Mouse (Mus musculus): ENCODE results near the gene Bcar3. TPM values are rescaled to one million over a fixed set of nuclear protein-coding genes. Genes with fewer than 3 reads are reported as not detected.

Gene Bcar3
- polyA plus RNA-seq, 1 experiment from 2014 or later, result 5.2 TPM

- Histone ChIP-seq H3K4me1 (no peaks in the 10 kb centered on the region), H3K36me3 (peaks cover 94% of the 10 kb centered on the region), H3K27me3 (ENCODE audit: low read depth, poor library complexity, severe bottlenecking) (no peaks in the 10 kb centered on the region), H3K27ac (no peak overlapping the region), H3K9me3 (replicated peaks) (no peaks in the 10 kb centered on the region), H3K4me3 (no peak overlapping the region)
- DNase-seq (ENCODE audit: low spot score), result no peak
- 84% methylated on average over 17 of the region's 17 CpGs for WGBS
Observed at GRCm38 (mm10) chr3:122539961-122540690, 246.2 kb downstream of the Bcar3 start.

GRCm38 (mm10) chr3:122540918-122541317 is 247.0 kb downstream of the Bcar3 start:
- Histone ChIP-seq H3K4me1 (no peaks in the 10 kb centered on the region), H3K27ac (no peak overlapping the region), H3K36me3 (peaks cover 100% of the 10 kb centered on the region), H3K27me3 (ENCODE audit: low read depth, poor library complexity, severe bottlenecking) (no peaks in the 10 kb centered on the region), H3K9me3 (replicated peaks) (no peaks in the 10 kb centered on the region), H3K4me3 (no peak overlapping the region)
- no peak for DNase-seq (ENCODE audit: low spot score)
- 88% methylated on average over 4 of the region's 4 CpGs for WGBS

- no peak for DNase-seq (ENCODE audit: low spot score)
- no peaks in the 10 kb centered on the region for H3K9me3 ChIP-seq (replicated peaks)
- H3K4me1 ChIP-seq, result no peaks in the 10 kb centered on the region
- H3K27me3 ChIP-seq (ENCODE audit: low read depth, poor library complexity, severe bottlenecking), result no peaks in the 10 kb centered on the region
- no peak overlapping the region for H3K27ac ChIP-seq
- H3K36me3 ChIP-seq, result peaks cover 95% of the 10 kb centered on the region
- WGBS, result 96% methylated on average over 2 of the region's 2 CpGs
- no peak overlapping the region for H3K4me3 ChIP-seq
Observed at GRCm38 (mm10) chr3:122545346-122545745, 251.4 kb downstream of the Bcar3 start.

- Histone ChIP-seq H3K4me1 (no peaks in the 10 kb centered on the region), H3K36me3 (peaks cover 78% of the 10 kb centered on the region), H3K4me3 (no peak overlapping the region), H3K27me3 (ENCODE audit: low read depth, poor library complexity, severe bottlenecking) (no peaks in the 10 kb centered on the region), H3K27ac (no peak overlapping the region), H3K9me3 (replicated peaks) (no peaks in the 10 kb centered on the region)
- DNase-seq (ENCODE audit: low spot score), result no peak
- 90% methylated on average over 4 of the region's 4 CpGs for WGBS
Observed at GRCm38 (mm10) chr3:122547469-122547868, 253.5 kb downstream of the Bcar3 start.

GRCm38 (mm10) chr3:122551174-122551573 is 257.2 kb downstream of the Bcar3 start:
- Histone ChIP-seq H3K4me1 (no peaks in the 10 kb centered on the region), H3K27ac (no peak overlapping the region), H3K36me3 (peaks cover 46% of the 10 kb centered on the region), H3K4me3 (no peak overlapping the region), H3K27me3 (ENCODE audit: low read depth, poor library complexity, severe bottlenecking) (no peaks in the 10 kb centered on the region), H3K9me3 (replicated peaks) (no peaks in the 10 kb centered on the region)
- no peak for DNase-seq (ENCODE audit: low spot score)
- WGBS, result 96% methylated on average over 3 of the region's 3 CpGs

GRCm38 (mm10) chr3:122557766-122558165 is 263.8 kb downstream of the Bcar3 start:
- Histone ChIP-seq H3K4me3 (no peak overlapping the region), H3K36me3 (peaks cover 56% of the 10 kb centered on the region), H3K27me3 (ENCODE audit: low read depth, poor library complexity, severe bottlenecking) (no peaks in the 10 kb centered on the region), H3K27ac (no peak overlapping the region), H3K4me1 (no peaks in the 10 kb centered on the region), H3K9me3 (replicated peaks) (no peaks in the 10 kb centered on the region)
- 85% methylated on average over 2 of the region's 2 CpGs for WGBS
- no peak for DNase-seq (ENCODE audit: low spot score)

GRCm38 (mm10) chr3:122565285-122565684 is 271.3 kb downstream of the Bcar3 start:
- H3K27ac ChIP-seq, result no peak overlapping the region
- no peaks in the 10 kb centered on the region for H3K27me3 ChIP-seq (ENCODE audit: low read depth, poor library complexity, severe bottlenecking)
- WGBS, result 17% methylated on average over 7 of the region's 7 CpGs
- no peaks in the 10 kb centered on the region for H3K9me3 ChIP-seq (replicated peaks)
- no peaks in the 10 kb centered on the region for H3K4me1 ChIP-seq
- H3K36me3 ChIP-seq, result peaks cover 72% of the 10 kb centered on the region
- DNase-seq (ENCODE audit: low spot score), result no peak
- no peak overlapping the region for H3K4me3 ChIP-seq

- H3K36me3 ChIP-seq, result peaks cover 64% of the 10 kb centered on the region
- 82% methylated on average over 3 of the region's 3 CpGs for WGBS
- no peaks in the 10 kb centered on the region for H3K27me3 ChIP-seq (ENCODE audit: low read depth, poor library complexity, severe bottlenecking)
- no peaks in the 10 kb centered on the region for H3K4me1 ChIP-seq
- no peaks in the 10 kb centered on the region for H3K9me3 ChIP-seq (replicated peaks)
- no peak overlapping the region for H3K27ac ChIP-seq
- DNase-seq (ENCODE audit: low spot score), result no peak
- no peak overlapping the region for H3K4me3 ChIP-seq
Observed at GRCm38 (mm10) chr3:122566112-122566511, 272.2 kb downstream of the Bcar3 start.

GRCm38 (mm10) chr3:122566549-122566948 is 272.6 kb downstream of the Bcar3 start:
- H3K4me3 ChIP-seq, result no peak overlapping the region
- no peaks in the 10 kb centered on the region for H3K4me1 ChIP-seq
- H3K27me3 ChIP-seq (ENCODE audit: low read depth, poor library complexity, severe bottlenecking), result no peaks in the 10 kb centered on the region
- no peak overlapping the region for H3K27ac ChIP-seq
- WGBS, result 64% methylated on average over 4 of the region's 4 CpGs
- peaks cover 60% of the 10 kb centered on the region for H3K36me3 ChIP-seq
- DNase-seq (ENCODE audit: low spot score), result no peak
- no peaks in the 10 kb centered on the region for H3K9me3 ChIP-seq (replicated peaks)

- Histone ChIP-seq H3K27me3 (ENCODE audit: low read depth, poor library complexity, severe bottlenecking) (no peaks in the 10 kb centered on the region), H3K27ac (no peak overlapping the region), H3K4me1 (no peaks in the 10 kb centered on the region), H3K9me3 (replicated peaks) (no peaks in the 10 kb centered on the region), H3K36me3 (peaks cover 27% of the 10 kb centered on the region), H3K4me3 (no peak overlapping the region)
- WGBS, result 90% methylated on average over 5 of the region's 5 CpGs
- DNase-seq (ENCODE audit: low spot score), result no peak
Observed at GRCm38 (mm10) chr3:122573426-122574286, 279.7 kb downstream of the Bcar3 start.

- DNase-seq (ENCODE audit: low spot score), result no peak
- no peak overlapping the region for H3K27ac ChIP-seq
- no peaks in the 10 kb centered on the region for H3K9me3 ChIP-seq (replicated peaks)
- no peaks in the 10 kb centered on the region for H3K27me3 ChIP-seq (ENCODE audit: low read depth, poor library complexity, severe bottlenecking)
- H3K36me3 ChIP-seq, result peaks cover 24% of the 10 kb centered on the region
- no peak overlapping the region for H3K4me3 ChIP-seq
- 100% methylated on average over 1 of the region's 1 CpGs for WGBS
- H3K4me1 ChIP-seq, result no peaks in the 10 kb centered on the region
Observed at GRCm38 (mm10) chr3:122574921-122575320, 281.0 kb downstream of the Bcar3 start.

GRCm38 (mm10) chr3:122577360-122577759 is 283.4 kb downstream of the Bcar3 start:
- Histone ChIP-seq H3K27ac (no peak overlapping the region), H3K4me1 (no peaks in the 10 kb centered on the region), H3K4me3 (no peak overlapping the region), H3K27me3 (ENCODE audit: low read depth, poor library complexity, severe bottlenecking) (no peaks in the 10 kb centered on the region), H3K9me3 (replicated peaks) (no peaks in the 10 kb centered on the region), H3K36me3 (peaks cover 25% of the 10 kb centered on the region)
- DNase-seq (ENCODE audit: low spot score), result no peak

Measured in limb, embryonic 10.5 days (tissue).